Mouse (Mus musculus): ENCODE measurements at regions not wholly inside any gene's neighbourhood (a gene's known extent, or its start where the extent isn't known, plus 50 kb on each side); places are given as distances from the start of the nearest gene placed in this dataset.

DNA sequence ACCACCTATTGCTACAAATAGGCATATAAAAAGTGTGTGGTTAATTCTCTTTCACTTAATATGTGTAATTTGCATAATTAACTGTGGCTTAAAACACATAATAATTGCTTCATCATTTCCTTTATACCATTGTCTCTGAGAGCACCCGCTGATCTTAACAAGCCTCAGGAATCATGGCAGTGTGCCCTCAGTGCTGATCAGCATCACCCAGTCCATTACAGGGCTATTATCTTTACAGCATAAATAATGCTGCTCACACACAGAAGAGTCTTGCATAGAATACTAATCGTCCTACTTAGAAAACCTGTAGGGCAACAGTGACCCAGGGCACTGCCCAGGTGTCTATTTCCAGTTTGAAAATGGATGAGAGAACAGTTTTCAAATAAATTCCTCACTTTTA, 102.4 kb downstream of the Gm597 start:
- no peak for DNase-seq (ENCODE audit: extremely low spot score)

DNA sequence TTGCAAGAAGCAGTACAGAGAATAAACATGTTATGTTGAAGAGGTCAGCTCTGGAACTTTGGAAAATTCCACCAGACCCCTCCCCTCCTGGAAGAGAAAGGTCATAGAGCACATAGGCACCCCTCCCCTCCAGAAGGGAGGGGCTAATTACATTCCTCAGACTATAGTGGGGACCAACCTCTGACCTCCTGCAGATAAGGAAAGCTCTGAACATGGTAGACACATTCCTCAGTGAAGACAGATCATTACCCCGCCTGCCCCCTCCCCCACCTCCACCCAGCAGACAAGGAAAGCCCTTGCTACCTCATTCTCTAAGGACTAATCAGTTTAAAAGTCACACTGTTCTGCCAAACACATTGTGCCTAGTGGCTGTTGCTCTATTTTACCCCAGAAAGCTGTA, 104.7 kb downstream of the Gm597 start:
- peak; percentile 27 for DNase-seq (ENCODE audit: extremely low spot score)

DNA sequence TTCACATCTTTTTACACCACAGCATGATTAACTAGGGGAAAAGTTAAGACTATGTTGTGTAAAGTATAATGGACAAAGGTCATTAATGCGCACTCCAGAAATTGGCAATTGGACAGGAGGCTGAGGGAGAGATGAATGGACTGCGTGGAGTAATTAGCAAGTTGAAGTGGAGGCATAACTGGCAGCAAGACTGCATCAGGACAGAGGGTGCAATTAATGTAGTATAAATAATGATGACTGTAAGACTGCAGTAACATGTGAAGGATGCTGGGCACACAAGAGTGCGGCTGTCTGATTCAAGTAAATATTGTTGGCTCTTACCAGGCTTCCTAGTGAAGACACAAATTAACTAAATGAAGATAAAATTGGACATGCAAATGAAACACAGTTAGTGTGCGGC, 139.2 kb downstream of the Gm597 start:
- no peak for DNase-seq (ENCODE audit: extremely low spot score)

DNA sequence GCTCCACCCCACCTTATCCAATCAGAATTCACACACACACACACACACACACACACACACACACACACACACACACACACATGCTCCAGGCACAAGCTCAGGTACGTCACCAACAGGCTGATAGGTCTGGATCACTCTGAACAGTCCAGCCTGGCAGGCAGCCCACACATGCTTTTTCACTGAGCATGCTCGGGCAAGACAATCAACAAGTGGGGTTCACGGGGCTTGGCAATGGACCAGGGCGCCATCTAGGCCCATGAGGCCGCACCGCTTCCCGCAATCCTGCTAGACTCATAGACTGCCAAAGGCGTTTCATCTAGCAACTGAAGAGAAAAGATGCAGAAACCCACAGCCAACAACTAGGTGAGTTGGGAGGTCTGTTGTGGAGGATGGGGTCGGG, 157.3 kb downstream of the Gm597 start:
- DNase-seq (ENCODE audit: extremely low spot score), result no peak

DNA sequence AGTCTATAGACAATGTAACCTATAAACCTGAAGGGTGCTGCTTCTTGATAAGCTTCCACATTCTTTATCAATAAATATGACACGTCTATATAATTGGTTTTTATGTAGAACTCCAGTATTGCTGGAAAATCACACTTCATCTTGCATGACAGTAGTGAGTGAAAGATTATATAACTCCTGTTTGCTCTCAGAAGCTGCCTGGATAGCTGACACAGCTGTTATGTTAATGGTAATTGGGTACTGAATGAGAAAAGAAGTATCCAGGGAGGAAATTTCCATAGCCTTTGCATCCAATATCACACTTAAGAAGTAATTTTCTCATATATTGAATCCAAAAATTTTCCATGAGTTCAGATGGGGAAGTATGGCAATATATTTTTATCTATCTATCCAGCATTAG, 177.7 kb downstream of the Gm597 start:
- no peak for DNase-seq (ENCODE audit: extremely low spot score)

DNA sequence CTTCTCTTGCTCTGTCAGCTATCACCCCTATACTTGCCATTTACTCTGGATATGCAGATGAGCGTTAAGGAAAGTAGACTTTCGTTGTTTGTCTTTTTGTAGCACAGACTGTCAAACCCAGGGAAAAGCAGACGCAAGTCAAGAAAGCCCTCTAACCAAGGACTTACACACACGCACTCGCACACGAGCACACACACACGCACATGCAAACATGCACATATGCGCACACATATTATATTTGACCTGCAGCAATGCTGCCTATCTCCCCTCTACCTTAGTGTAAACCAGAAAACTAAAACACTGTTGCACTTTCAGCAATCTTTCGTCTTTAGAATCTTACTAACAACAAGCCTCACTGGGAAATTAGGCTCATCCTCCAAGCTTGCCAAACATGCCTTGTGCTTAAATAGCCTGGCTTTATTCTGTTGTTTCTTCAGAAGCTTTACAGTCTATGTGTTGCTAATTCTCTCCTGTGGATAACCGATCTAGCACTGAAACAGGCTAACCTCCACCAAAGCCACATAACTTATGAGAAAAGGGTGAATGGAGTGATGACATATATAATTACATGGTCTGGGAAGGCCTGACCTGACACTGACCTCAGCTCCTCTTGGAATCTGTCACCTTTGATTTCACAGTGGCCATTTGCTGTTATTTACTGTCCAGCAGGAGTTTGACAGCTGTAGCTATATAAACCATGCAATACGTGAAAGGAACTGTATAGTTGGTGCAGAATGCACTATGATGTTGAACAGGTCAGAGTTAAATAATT, 214.5 kb downstream of the Gm597 start:
- DNase-seq (ENCODE audit: extremely low spot score), result peak; percentile 15

DNA sequence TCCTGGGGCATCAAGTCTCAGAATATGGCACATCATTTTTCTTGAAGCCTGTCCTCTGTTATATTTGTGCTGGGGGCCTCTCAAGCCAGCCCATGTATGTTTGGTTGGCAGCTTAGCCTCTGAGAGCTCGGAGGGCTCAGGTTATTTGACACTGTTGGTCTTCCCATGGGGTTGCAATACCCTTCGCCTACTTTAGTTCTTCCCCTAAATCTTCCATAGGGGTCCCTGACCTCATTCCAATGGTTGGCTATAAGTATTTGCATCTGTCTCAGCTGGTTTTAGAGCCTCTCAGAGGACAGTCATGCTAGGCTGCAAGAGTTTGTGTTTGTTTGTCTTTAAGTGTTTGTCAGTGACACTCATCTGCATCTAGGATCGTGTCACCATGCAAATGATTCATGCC, 216.2 kb downstream of the Gm597 start:
- no peak for DNase-seq (ENCODE audit: extremely low spot score)

Data from embryo, embryonic 9.5 days (tissue).